Comparison of ENCODE assay signal across 14 mouse cellular contexts in genomic region chr10:62020068-62020620, GRCm38 (mm10). TPM values are rescaled to one million over a fixed set of nuclear protein-coding genes. Genes with fewer than 3 reads are reported as not detected.
DNase-seq lines count a peak whose midpoint lies in the region; ATAC-seq and TF ChIP-seq lines count a peak whose summit lies in the region.
"Had no signal": no experiment of that assay in that cellular context is flagged by ENCODE, and none has a peak within 500 bp of the region (broad histone marks: within the 10 kb centered on the region; RNA-seq: fewer than 3 reads in every experiment).

No protein-coding gene starts in this region.

- no peak; the same call in 1 of the 2 replicates for ATAC-seq in hindbrain, embryonic 14.5 days (ENCODE audit: low FRiP score)
- 0 out of 2 replicates have a peak, but pooled peaks have one; percentile 27 for ATAC-seq in midbrain, embryonic 13.5 days
- ATAC-seq in midbrain, embryonic 15.5 days (replicated peaks): no peak
- no peak for ATAC-seq in megakaryocyte-erythroid progenitor cell, adult 5-6 weeks (replicated peaks; ENCODE audit: low FRiP score, low TSS enrichment, poor library complexity, severe bottlenecking)

- 0 out of 2 replicates have a peak, but pooled peaks cover 6% of the 10 kb centered on the region for H3K27me3 ChIP-seq in hindbrain, embryonic 10.5 days (ENCODE audit: insufficient read depth, poor library complexity, severe bottlenecking)
- H3K27me3 ChIP-seq in hindbrain, embryonic 14.5 days (ENCODE audit: control insufficient read depth, insufficient read depth, low read length): no peaks in the 10 kb centered on the region
- no peaks in the 10 kb centered on the region for H3K27me3 ChIP-seq in midbrain, embryonic 13.5 days
- H3K27me3 ChIP-seq in midbrain, embryonic 15.5 days (replicated peaks): no peaks in the 10 kb centered on the region
- no peaks in the 10 kb centered on the region for H3K27me3 ChIP-seq in small intestine, adult 2 months (ENCODE audit: control insufficient read depth, insufficient read depth, low read length)

- peak overlapping the region; percentile 21 for H3K4me3 ChIP-seq in hindbrain, embryonic 10.5 days
- H3K4me3 ChIP-seq in hindbrain, embryonic 14.5 days (replicated peaks; ENCODE audit: low read length): no peak overlapping the region
- no peak overlapping the region for H3K4me3 ChIP-seq in midbrain, embryonic 13.5 days (replicated peaks)
- H3K4me3 ChIP-seq in midbrain, embryonic 15.5 days: no peak overlapping the region
- H3K4me3 ChIP-seq in small intestine, adult 2 months (ENCODE audit: low read depth, low read length): no peak overlapping the region
- H3K4me3 ChIP-seq: limb, embryonic 13.5 days; megakaryocyte, embryonic 14.5 days had no signal

- TF ChIP-seq POLR2A in small intestine, adult 2 months (IDR thresholded peaks at IDR 0.05; ENCODE audit: low read depth, low read length): no peak

- no peaks in the 10 kb centered on the region for H3K36me3 ChIP-seq in hindbrain, embryonic 10.5 days
- no peaks in the 10 kb centered on the region for H3K36me3 ChIP-seq in hindbrain, embryonic 14.5 days (replicated peaks; ENCODE audit: control insufficient read depth, insufficient read depth)
- H3K36me3 ChIP-seq in midbrain, embryonic 13.5 days: no peaks in the 10 kb centered on the region
- H3K36me3 ChIP-seq in midbrain, embryonic 15.5 days (replicated peaks): no peaks in the 10 kb centered on the region
- H3K36me3 ChIP-seq in small intestine, adult 2 months (ENCODE audit: control insufficient read depth, insufficient read depth, low read length): no peaks in the 10 kb centered on the region
- H3K36me3 ChIP-seq: G1E; limb, embryonic 13.5 days had no signal

- 7% methylated on average over 7 of the region's 7 CpGs for WGBS in hindbrain, embryonic 10.5 days
- WGBS in hindbrain, embryonic 14.5 days: 13% methylated on average over 7 of the region's 7 CpGs
- WGBS in midbrain, embryonic 13.5 days: 15% methylated on average over 7 of the region's 7 CpGs
- WGBS in midbrain, embryonic 15.5 days: 17% methylated on average over 7 of the region's 7 CpGs
- WGBS in small intestine, adult 2 months: 38% methylated on average over 7 of the region's 7 CpGs

- peaks cover 58% of the 10 kb centered on the region for H3K4me1 ChIP-seq in hindbrain, embryonic 10.5 days (replicated peaks)
- H3K4me1 ChIP-seq in hindbrain, embryonic 14.5 days (replicated peaks; ENCODE audit: control insufficient read depth, insufficient read depth, low read length): no peaks in the 10 kb centered on the region
- H3K4me1 ChIP-seq in midbrain, embryonic 13.5 days (replicated peaks): peaks cover 12% of the 10 kb centered on the region; the same call in 1 of the 2 replicates
- H3K4me1 ChIP-seq in midbrain, embryonic 15.5 days: 0 out of 2 replicates have a peak, but pooled peaks cover 4% of the 10 kb centered on the region
- H3K4me1 ChIP-seq in small intestine, adult 2 months (ENCODE audit: control insufficient read depth, insufficient read depth, insufficient read length, low read length): 0 out of 2 replicates have a peak, but pooled peaks cover 2% of the 10 kb centered on the region
- H3K4me1 ChIP-seq: megakaryocyte, embryonic 14.5 days had no signal

- peak; percentile 51 for DNase-seq in hindbrain, embryonic 10.5 days (ENCODE audit: low spot score)
- no peak for DNase-seq in hindbrain, embryonic 14.5 days (ENCODE audit: low spot score)
- peak; percentile 73 for DNase-seq in embryo, embryonic 9.5 days (ENCODE audit: extremely low spot score)
- no peak for DNase-seq in cerebellum, adult 9-11 months
- DNase-seq: adrenal gland, postnatal 36 days; heart, adult 18-20 months; kidney, adult 11 months had no signal

- H3K9ac ChIP-seq in hindbrain, embryonic 14.5 days: no peak overlapping the region
- H3K9ac ChIP-seq in midbrain, embryonic 13.5 days (replicated peaks): no peak overlapping the region
- H3K9ac ChIP-seq in midbrain, embryonic 15.5 days: no peak overlapping the region
- H3K9ac ChIP-seq: limb, embryonic 13.5 days had no signal

- H3K9me3 ChIP-seq in hindbrain, embryonic 10.5 days: no peaks in the 10 kb centered on the region
- no peaks in the 10 kb centered on the region for H3K9me3 ChIP-seq in hindbrain, embryonic 14.5 days (ENCODE audit: control insufficient read depth, low read length)
- no peaks in the 10 kb centered on the region for H3K9me3 ChIP-seq in midbrain, embryonic 13.5 days
- H3K9me3 ChIP-seq in midbrain, embryonic 15.5 days: no peaks in the 10 kb centered on the region
- H3K9me3 ChIP-seq: G1E; limb, embryonic 13.5 days had no signal

- TF ChIP-seq CTCF in small intestine, adult 2 months (IDR thresholded peaks at IDR 0.05; ENCODE audit: extremely low read depth, insufficient read length, insufficient replicate concordance, low read depth, low read length): no peak

- H3K27ac ChIP-seq in hindbrain, embryonic 10.5 days: peak overlapping the region; percentile 72
- H3K27ac ChIP-seq in hindbrain, embryonic 14.5 days: no peak overlapping the region
- H3K27ac ChIP-seq in midbrain, embryonic 13.5 days: no peak overlapping the region
- no peak overlapping the region for H3K27ac ChIP-seq in midbrain, embryonic 15.5 days
- H3K27ac ChIP-seq in small intestine, adult 2 months (ENCODE audit: insufficient read depth, low read depth, low read length): peak overlapping the region; percentile 29; the same call in 1 of the 2 replicates
- H3K27ac ChIP-seq: limb, embryonic 13.5 days had no signal

- no peak overlapping the region for H3K4me2 ChIP-seq in hindbrain, embryonic 14.5 days (replicated peaks)
- no peak overlapping the region for H3K4me2 ChIP-seq in midbrain, embryonic 13.5 days (replicated peaks)
- no peak overlapping the region for H3K4me2 ChIP-seq in midbrain, embryonic 15.5 days
- H3K4me2 ChIP-seq: limb, embryonic 13.5 days had no signal

RNA-seq across cellular contexts. Expression of gene Col13a1, which starts 41.2 kb away (rescaled TPM):
- polyA plus RNA-seq in hindbrain, embryonic 10.5 days (2016; fragmentation: Nextera tagmentation; extraction: Ambion mirVana): 1.9 and 2.5 TPM in 2 replicates
- polyA plus RNA-seq in hindbrain, embryonic 14.5 days (2014; fragmentation: Nextera tagmentation; extraction: Ambion mirVana): 2.8 and 2.9 TPM in 2 replicates
- polyA plus RNA-seq in midbrain, embryonic 13.5 days (2015; fragmentation: Nextera tagmentation; extraction: Ambion mirVana): 1.1 and 1.2 TPM in 2 replicates
- 1.9 and 2.9 TPM in 2 replicates for polyA plus RNA-seq in midbrain, embryonic 15.5 days (2015; fragmentation: Nextera tagmentation; extraction: Ambion mirVana)
- 1.0 and 2.1 TPM in 2 replicates for polyA plus RNA-seq in small intestine, adult 2 months (2012; rRNA removed)
- not detected in 2 replicates for total RNA-seq in megakaryocyte-erythroid progenitor cell, adult 5-6 weeks (2014; fragmentation: Nextera tagmentation)
- total RNA-seq in megakaryocyte-erythroid progenitor cell, adult 5-6 weeks (2017): not detected in 2 replicates
- polyA plus RNA-seq: G1E had no signal

Comparison
In these comparisons a context has a peak if more than half of its experiments do, and no peak if none do; other contexts are left out.
1. DNase-seq: peak in hindbrain, embryonic 10.5 days (single experiment) and embryo, embryonic 9.5 days (single experiment); none in hindbrain, embryonic 14.5 days (single experiment) and cerebellum, adult 9-11 months (single experiment).
2. H3K27ac ChIP-seq: peak in hindbrain, embryonic 10.5 days (single experiment) and small intestine, adult 2 months (single experiment); none in hindbrain, embryonic 14.5 days (single experiment), midbrain, embryonic 13.5 days (single experiment) and midbrain, embryonic 15.5 days (single experiment).